Mouse (Mus musculus): ENCODE measurements around the gene Acvr1b.

The Acvr1b gene

DNA sequence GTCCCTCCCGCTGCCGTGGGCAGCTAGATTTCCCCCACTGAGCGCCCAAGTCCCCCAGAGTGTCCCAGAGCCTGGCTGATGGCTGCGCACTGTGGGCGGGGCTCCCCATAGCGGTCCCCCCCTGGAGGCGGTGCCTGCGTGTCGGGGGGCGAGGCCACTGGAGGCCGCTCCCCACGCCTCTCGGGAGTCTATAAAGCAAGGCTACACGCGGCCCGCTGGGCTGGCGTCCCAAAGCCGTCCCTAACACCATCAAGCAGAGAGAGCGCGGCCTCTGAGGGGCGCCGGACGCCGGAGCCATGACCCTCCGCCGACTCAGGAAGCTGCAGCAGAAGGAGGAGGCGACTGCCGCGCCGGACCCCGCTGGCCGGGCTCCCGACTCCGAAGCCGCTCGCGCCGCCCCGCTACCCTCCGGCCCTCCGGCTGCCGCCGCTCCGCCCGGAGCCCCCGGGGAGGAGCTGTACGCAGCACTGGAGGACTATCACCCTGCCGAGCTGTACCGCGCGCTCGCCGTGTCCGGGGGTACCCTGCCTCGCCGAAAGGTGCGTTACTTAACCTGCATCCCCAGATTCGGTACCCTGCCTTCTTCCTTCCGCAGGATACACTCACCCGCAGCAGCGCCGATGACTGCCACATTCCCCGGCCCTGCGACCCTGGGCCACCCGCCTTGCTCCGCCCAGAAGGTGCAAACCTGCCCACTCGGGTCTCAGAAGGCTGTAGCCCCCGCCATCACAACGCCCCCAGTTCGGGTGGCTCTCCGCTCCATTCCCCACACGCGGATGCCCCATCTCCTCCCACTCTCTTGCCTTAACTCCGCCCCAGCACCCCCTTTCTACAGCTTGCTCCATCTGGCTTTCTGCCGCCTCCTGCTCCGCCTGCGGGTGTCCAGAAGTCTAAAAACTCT lies 50.4 kb downstream of the Acvr1b start, which contains the start of gene Grasp:
TSS of gene Grasp (plus strand) at position 183 of the 901 bp plus-strand sequence.
- in situ Hi-C loops (cut with MboI, MseI): no loop called here

DNA sequence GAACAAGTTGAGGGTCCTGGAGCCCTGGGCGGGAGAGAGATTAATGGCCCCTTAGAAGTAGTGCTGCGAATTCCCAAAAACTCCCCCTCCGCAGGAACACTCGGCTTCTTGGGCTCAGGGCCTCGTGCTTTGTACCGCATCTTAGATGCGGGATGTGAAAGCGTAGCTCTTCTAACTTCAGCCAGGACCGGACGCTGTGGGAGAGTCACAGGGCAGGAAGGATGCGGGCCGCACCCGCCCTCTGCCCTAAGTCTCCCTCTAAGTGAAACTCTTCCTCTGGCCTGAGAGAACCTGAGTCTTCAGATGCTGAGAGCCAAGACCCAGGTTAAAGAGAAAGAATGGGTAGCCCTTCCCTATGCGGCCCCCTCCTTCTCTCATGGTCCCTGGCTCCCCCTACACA lies 51.1 kb downstream of the Acvr1b start:
- in situ Hi-C loops (cut with MboI, MseI): no loop called here

- in situ Hi-C loops (cut with MboI, MseI): no loop called here
These were observed 54.1 kb downstream of the Acvr1b start for GRCm38 (mm10) chr15:101227971-101228370.

DNA sequence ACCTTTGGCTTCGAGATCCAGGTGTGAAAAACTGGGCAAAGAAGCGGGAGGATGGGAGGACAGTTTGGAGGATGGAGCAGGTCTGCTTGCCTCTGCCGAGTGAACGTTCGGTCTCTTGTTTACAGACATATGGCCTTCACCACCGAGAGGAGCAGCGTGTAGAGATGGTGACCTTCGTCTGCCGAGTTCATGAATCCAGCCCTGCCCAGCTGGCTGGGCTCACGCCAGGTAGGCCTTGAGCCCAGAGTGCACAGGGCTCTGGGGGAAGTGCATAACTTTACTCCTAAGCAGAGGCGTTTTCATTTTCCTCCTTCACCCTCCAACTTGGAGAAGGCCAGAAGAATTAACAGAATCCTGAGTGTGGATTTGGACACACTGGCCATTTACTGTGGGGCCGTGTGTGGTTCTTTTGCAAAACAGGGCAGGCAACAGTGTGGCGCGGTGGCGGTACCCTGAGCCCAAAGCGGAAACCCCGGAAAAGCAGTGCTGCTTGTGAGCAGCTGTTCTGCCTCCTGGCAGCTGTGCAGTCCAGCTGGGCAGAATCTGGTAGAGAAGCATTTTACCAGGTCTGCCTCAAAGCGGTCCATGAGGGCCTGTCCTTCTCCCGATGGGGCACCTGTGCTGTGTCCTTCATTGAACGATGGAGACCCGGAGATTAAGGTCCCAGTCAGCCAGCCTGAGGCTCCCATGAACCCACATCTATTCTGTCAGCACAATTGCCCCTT lies 55.2 kb downstream of the Acvr1b start:
- in situ Hi-C loops (cut with MboI, MseI): no loop called here

GRCm38 (mm10) chr15:101230503-101230902 lies 56.6 kb downstream of the Acvr1b start:
- in situ Hi-C loops (cut with MboI, MseI): no loop called here

DNA sequence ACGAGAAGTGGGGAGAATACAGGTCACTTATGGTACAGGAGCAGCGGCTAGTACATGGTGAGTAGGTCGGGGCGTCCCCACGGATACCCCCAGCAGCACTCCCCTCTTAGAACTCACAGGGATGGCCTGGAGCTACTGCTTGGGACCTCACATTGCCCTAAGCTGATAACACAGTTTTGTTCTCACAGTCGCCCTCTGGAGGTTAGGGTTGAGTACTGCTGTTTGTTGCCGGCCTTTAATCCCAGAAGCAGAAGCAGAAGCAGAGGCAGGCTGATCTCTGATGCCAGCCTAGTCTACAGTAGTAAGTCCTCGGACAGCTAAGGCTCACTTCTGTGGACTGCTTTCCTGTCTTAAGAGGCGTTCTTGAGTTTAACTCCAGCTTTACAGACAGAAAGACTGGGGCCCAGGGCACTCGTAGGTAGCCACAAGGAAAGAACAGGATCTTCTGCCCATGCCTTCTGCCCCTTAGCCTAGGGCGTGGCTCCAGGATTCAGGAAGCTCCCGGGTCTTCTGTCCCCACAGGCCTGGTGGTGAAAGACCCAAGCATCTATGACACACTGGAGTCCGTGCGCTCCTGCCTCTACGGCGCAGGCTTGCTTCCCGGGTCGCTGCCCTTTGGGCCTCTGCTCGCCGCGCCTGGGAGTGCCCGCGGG lies 57.3 kb downstream of the Acvr1b start:
- in situ Hi-C loops (cut with MboI, MseI): no loop called here

DNA sequence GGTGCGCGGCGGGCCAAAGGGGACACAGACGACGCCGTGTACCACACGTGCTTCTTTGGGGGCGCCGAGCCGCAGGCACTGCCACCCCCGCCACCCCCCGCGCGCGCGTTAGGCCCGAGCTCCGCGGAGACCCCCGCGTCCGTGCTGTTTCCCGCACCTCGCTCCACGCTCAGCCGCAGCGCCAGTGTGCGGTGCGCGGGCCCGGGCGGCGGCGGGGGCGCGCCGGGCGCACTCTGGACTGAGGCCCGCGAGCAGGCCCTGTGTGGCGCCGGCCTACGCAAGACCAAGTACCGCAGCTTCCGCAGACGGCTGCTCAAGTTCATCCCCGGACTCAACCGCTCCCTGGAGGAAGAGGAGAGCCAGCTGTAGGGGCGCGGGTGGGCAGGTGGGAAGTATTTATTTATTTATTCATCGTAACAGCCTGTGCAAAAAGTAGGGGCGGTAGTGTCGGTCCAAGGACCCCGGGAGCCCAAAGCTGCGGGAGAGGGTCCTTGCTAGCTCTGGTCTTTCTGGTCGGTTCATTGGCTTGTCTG lies 57.8 kb downstream of the Acvr1b start:
- in situ Hi-C loops (cut with MboI, MseI): no loop called here

DNA sequence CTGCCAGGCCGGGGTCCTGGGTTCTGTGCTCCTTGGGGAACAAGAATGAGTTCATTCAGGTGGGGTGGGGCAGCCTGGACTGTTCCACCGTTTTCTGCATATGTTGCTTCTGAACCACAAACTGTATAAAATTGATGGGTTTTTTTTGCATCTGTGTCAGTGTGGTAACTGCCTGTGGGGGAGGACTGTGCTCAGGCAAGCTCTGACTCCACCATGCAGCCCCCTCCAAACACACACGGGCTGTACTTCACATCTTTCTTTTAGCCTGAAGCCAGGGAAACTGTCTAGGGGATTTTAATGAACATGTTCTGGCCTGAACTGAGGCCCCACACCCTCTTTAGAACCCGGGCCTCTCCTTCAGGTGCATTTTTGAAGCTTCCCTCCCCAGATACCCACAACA lies 58.7 kb downstream of the Acvr1b start:
- in situ Hi-C loops (cut with MboI, MseI): no loop called here

- in situ Hi-C loops (cut with MboI, MseI): no loop called here
These were observed 59.3 kb downstream of the Acvr1b start for GRCm38 (mm10) chr15:101233183-101233582.

- in situ Hi-C loops (cut with MboI, MseI): no loop called here
These were observed 59.9 kb downstream of the Acvr1b start for GRCm38 (mm10) chr15:101233641-101234275.

GRCm38 (mm10) chr15:101234611-101235341 lies 60.9 kb downstream of the Acvr1b start:
- in situ Hi-C loops (cut with MboI, MseI): loop anchor here (5.0 kb wide), 1 partner anchor 42 kb away; no protein-coding TSS in a partner anchor

- in situ Hi-C loops (cut with MboI, MseI): loop anchor here (5.0 kb wide), 1 partner anchor 43 kb away; no protein-coding TSS in a partner anchor
These were observed 61.5 kb downstream of the Acvr1b start for GRCm38 (mm10) chr15:101235342-101235698.

DNA sequence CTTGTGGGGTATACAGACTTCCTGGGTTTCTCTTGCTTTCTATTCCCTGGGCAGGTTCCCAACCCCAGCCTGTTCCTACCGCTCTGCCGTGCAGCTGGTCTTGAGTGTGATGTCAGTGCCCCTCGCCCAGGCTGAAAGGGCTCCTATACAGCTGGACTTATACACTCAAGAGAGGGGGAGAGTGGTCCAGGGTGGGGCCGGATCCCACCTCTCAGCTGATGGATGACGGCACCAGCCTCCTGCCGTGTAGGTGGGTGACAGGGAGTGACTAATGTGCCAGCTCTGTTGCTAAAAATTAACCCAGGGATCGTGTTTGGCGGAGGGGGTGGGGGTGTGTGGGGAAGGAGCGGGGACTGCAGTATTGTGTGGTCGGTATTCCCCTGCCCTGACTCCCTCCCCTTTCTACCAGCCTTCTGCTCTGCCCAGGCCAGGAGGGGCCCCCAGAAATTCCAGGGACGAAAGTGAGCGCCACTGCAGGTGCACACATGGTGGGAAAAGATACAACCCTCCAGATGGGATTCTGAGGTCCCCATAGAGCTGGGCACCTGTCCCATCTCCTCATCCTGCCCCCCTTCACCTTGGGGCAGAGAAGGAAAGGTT lies 62.0 kb downstream of the Acvr1b start:
- in situ Hi-C loops (cut with MboI, MseI): loop anchor here (5.0 kb wide), 1 partner anchor 44 kb away; no protein-coding TSS in a partner anchor

DNA sequence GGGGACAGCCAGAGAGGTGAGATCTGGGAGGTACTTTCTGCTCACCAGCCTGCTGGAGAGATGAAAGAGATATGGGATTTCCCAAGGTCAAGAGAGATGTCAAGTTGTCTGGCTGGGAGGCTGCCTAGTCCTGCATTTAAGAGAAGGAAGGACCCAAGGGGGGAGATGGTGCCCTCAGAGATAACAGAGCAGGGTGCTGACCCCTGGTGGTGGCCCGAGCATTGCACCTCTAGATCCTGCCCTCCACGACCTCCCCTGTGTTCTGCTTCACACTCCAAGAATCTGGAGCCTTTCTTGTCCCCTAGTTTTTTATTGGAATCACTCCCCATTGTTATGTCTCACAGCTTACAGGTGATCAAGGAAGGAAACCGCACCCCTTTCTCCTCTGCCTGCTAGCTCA lies 63.0 kb downstream of the Acvr1b start:
- in situ Hi-C loops (cut with MboI, MseI): loop anchor here (5.0 kb wide), 1 partner anchor 45 kb away; no protein-coding TSS in a partner anchor

DNA sequence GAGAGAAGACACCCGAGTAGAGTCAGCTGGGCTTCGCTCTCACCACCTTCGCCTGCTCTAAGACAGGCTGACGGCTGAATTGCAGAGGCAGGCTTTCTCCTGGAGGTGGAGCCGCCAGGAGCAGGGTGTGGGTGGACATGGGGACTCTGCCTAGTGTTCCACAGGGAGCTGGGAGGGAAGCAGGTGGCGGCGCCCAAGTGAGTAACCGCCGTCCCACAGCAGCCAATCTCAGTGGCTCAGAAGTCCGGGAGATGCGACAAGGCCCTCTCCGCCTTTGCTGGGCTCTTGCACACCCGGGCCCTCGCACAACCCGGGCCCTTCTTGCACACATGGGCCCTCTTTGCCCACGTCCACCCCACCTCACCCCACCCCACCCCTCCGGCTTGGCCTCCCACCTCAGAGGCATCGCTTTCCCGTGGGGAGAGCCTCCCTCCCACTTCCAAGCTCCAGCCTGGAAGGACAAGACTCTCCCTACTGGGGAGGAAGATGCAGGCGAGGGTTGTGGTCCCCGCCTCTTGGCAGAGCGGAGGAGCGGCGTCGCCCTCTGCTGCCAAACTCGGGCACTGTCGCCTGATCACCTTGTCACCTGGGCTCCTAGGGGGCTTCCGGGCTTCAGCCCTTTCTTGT lies 65.1 kb downstream of the Acvr1b start:
- in situ Hi-C loops (cut with MboI, MseI): loop anchor here (5.0 kb wide), 1 partner anchor 47 kb away; no protein-coding TSS in a partner anchor

DNA sequence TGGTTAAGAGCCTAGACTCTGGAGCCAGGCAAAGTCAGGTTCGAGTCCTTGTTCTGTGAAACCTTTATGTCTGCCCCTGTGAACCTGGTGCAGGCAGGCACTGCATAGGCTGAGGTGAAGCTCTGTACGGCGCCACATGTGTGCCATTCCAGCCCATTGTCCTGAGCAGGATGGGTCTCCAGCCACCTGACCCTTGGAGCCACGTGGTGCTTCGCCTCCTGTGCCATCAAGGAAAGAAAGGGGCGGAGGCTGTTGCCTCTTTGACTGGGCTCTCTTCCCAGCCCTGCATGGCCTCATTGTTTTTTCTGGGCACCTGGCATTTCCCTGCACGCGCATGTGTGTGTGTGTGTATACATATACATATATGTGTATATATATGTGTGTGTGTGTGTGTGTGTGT lies 66.0 kb downstream of the Acvr1b start:
- in situ Hi-C loops (cut with MboI, MseI): loop anchor here (5.0 kb wide), 2 partner anchors 37 to 48 kb away; no protein-coding TSS in a partner anchor

GRCm38 (mm10) chr15:101240799-101241204 lies 66.9 kb downstream of the Acvr1b start:
- in situ Hi-C loops (cut with MboI, MseI): loop anchor here (5.0 kb wide), 1 partner anchor 36 kb away; no protein-coding TSS in a partner anchor

DNA sequence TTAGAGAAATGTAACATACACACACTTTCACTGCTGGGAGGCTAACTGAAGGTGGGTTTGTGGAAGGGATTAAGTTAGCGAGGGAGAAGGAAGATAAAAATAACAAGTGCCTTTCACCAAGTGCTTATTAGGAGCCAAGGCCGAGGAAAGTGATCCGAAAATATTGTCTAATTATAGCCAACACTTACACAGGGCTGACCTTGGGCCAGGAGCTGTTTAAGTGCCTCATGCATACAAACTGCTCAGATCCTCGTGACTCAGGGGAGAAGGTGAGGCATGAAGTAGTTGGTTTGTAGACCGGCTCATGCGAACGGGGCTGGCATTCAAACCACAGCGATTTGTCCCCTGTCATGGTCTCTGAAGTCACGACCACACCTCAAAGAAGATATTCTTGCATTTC lies 67.4 kb downstream of the Acvr1b start:
- in situ Hi-C loops (cut with MboI, MseI): loop anchor here (5.0 kb wide), 1 partner anchor 36 kb away; no protein-coding TSS in a partner anchor

GRCm38 (mm10) chr15:101241853-101242252 lies 68.0 kb downstream of the Acvr1b start:
- in situ Hi-C loops (cut with MboI, MseI): loop anchor here (5.0 kb wide), 1 partner anchor 35 kb away; no protein-coding TSS in a partner anchor

Measured in regulatory T cell (primary cell).